19 mouse cellular contexts compared by ENCODE assay signal in the genomic region with DNA sequence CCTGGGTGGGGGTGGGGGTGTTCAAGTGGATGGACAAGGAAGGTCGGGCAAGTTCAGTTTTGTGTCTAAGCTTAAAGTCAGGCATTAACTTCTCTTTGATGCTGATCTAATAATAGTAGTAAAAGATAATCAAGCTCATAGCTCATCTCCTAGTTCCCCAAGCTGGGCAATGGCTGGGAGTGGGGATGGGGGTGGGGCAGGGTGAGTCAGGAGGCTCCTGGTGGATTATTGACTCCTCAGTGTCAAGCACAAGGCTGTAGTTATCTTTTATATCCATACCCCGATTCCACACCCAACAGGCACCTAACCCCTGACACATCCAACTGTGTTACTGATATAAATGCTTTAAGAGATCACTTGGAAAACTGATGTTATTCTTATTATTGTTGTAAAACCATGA.
DNase-seq lines count a peak whose midpoint lies in the region; ATAC-seq and TF ChIP-seq lines count a peak whose summit lies in the region.
"Had no signal": no experiment of that assay in that cellular context is flagged by ENCODE, and none has a peak within 500 bp of the region (broad histone marks: within the 10 kb centered on the region; RNA-seq: fewer than 3 reads in every experiment).

No protein-coding gene starts in this region.

- no peaks in the 10 kb centered on the region for H3K36me3 ChIP-seq in intestine, embryonic 15.5 days
- H3K36me3 ChIP-seq in intestine, postnatal 0 days (ENCODE audit: control insufficient read depth, insufficient read depth): no peaks in the 10 kb centered on the region
- no peaks in the 10 kb centered on the region for H3K36me3 ChIP-seq in intestine, embryonic 16.5 days (ENCODE audit: control insufficient read depth, insufficient read depth, low read length)
- H3K36me3 ChIP-seq: embryonic facial prominence, embryonic 10.5 days; embryonic facial prominence, embryonic 12.5 days had no signal

- DNase-seq in adrenal gland, postnatal 36 days: peak; percentile 4 to 17
- DNase-seq in adrenal gland, adult 8-10 months: no peak
- DNase-seq in left cerebral cortex, adult 9 months (ENCODE audit: low spot score in 2 of 2): no peak
- DNase-seq: adrenal gland, adult 2 months; adrenal gland, postnatal 25 days; cerebellum, adult 11-12 months; cerebellum, adult 2 months; cerebellum, adult 9-10 months; cerebellum, postnatal 10 days; cerebellum, postnatal 25 days had no signal

- TF ChIP-seq CTCF in intestine, postnatal 0 days (IDR thresholded peaks at IDR 0.05; ENCODE audit: low read depth): no peak

- H3K4me3 ChIP-seq in intestine, embryonic 15.5 days (replicated peaks): no peak overlapping the region
- H3K4me3 ChIP-seq in intestine, postnatal 0 days (ENCODE audit: low read depth, low read length): no peak overlapping the region
- no peak overlapping the region for H3K4me3 ChIP-seq in intestine, embryonic 16.5 days (ENCODE audit: low read length)
- H3K4me3 ChIP-seq: embryonic facial prominence, embryonic 10.5 days; embryonic facial prominence, embryonic 12.5 days had no signal

- 66% methylated on average over 2 of the region's 2 CpGs for WGBS in intestine, embryonic 15.5 days
- WGBS in intestine, postnatal 0 days: 46% methylated on average over 2 of the region's 2 CpGs
- WGBS in intestine, embryonic 16.5 days: 63% methylated on average over 2 of the region's 2 CpGs

- H3K27ac ChIP-seq in intestine, embryonic 15.5 days: no peak overlapping the region
- no peak overlapping the region for H3K27ac ChIP-seq in intestine, postnatal 0 days (ENCODE audit: low read depth, low read length)
- H3K27ac ChIP-seq in intestine, embryonic 16.5 days (ENCODE audit: low read length): no peak overlapping the region
- H3K27ac ChIP-seq: embryonic facial prominence, embryonic 10.5 days; embryonic facial prominence, embryonic 12.5 days had no signal

- H3K9ac ChIP-seq in intestine, embryonic 15.5 days: no peak overlapping the region
- H3K9ac ChIP-seq in intestine, postnatal 0 days (ENCODE audit: low read depth, low read length): no peak overlapping the region
- H3K9ac ChIP-seq in intestine, embryonic 16.5 days (ENCODE audit: low read depth, low read length): no peak overlapping the region
- H3K9ac ChIP-seq: embryonic facial prominence, embryonic 12.5 days had no signal

- no peak overlapping the region for H3K4me2 ChIP-seq in intestine, embryonic 15.5 days (replicated peaks)
- H3K4me2 ChIP-seq in intestine, postnatal 0 days (replicated peaks; ENCODE audit: low read depth): no peak overlapping the region
- H3K4me2 ChIP-seq in intestine, embryonic 16.5 days (ENCODE audit: low read depth, low read length): no peak overlapping the region
- H3K4me2 ChIP-seq: embryonic facial prominence, embryonic 12.5 days had no signal

- ATAC-seq in intestine, embryonic 15.5 days: peak; percentile 59; the same call in 1 of the 2 replicates
- ATAC-seq in intestine, postnatal 0 days: no peak
- ATAC-seq in intestine, embryonic 16.5 days: peak; percentile 50; the same call in 1 of the 2 replicates
- ATAC-seq: activated CD4-positive, CD25-positive, alpha-beta regulatory T cell, adult 4 months; forebrain, embryonic 14.5 days; forebrain, embryonic 16.5 days; Patski had no signal

- no peaks in the 10 kb centered on the region for H3K27me3 ChIP-seq in intestine, embryonic 15.5 days (replicated peaks)
- H3K27me3 ChIP-seq in intestine, postnatal 0 days (replicated peaks; ENCODE audit: control insufficient read depth, insufficient read depth, low read length): no peaks in the 10 kb centered on the region
- H3K27me3 ChIP-seq in intestine, embryonic 16.5 days (replicated peaks; ENCODE audit: control insufficient read depth, insufficient read depth, low read length): no peaks in the 10 kb centered on the region
- H3K27me3 ChIP-seq: embryonic facial prominence, embryonic 12.5 days; Patski had no signal

- H3K4me1 ChIP-seq in intestine, embryonic 15.5 days (replicated peaks): 0 out of 2 replicates have a peak, but pooled peaks cover 3% of the 10 kb centered on the region
- H3K4me1 ChIP-seq in intestine, postnatal 0 days (replicated peaks; ENCODE audit: control insufficient read depth, insufficient read depth, low read length): no peaks in the 10 kb centered on the region
- peaks cover 6% of the 10 kb centered on the region; the same call in 1 of the 2 replicates for H3K4me1 ChIP-seq in intestine, embryonic 16.5 days (ENCODE audit: control insufficient read depth, insufficient read depth, low read length)

- H3K9me3 ChIP-seq in intestine, embryonic 15.5 days: no peaks in the 10 kb centered on the region
- no peaks in the 10 kb centered on the region for H3K9me3 ChIP-seq in intestine, postnatal 0 days (ENCODE audit: control insufficient read depth)
- no peaks in the 10 kb centered on the region for H3K9me3 ChIP-seq in intestine, embryonic 16.5 days (ENCODE audit: control insufficient read depth, low read length)
- H3K9me3 ChIP-seq: embryonic facial prominence, embryonic 10.5 days; embryonic facial prominence, embryonic 12.5 days had no signal

Comparison
In these comparisons a context has a peak if more than half of its experiments do, and no peak if none do; other contexts are left out.
1. DNase-seq: peak in adrenal gland, postnatal 36 days (2 of 2); none in adrenal gland, adult 8-10 months (single experiment) and left cerebral cortex, adult 9 months (0 of 2).